Mouse (Mus musculus) central nervous system, embryonic 11.5 days (tissue): ENCODE measurements around the gene Alyref2. TPM values are rescaled to one million over a fixed set of nuclear protein-coding genes. Genes with fewer than 3 reads are reported as not detected.

Source experiments
- polyA plus RNA-seq: library from polyadenylated mRNA; depleted of rRNA; stranded (reverse); fragments of >200 nt; gene quantifications from 2 replicates; pipeline ENCODE4 v1.2.3, GENCODE M21; 2012; rRNA removed

Gene Alyref2
- 9.4 and 11.0 TPM in 2 replicates for polyA plus RNA-seq

GRCm38 (mm10) chr1:171503250-171503591, at the start of gene Alyref2:
Gene Alyref2, plus strand, starts transcription at chr1:171503478.

DNA sequence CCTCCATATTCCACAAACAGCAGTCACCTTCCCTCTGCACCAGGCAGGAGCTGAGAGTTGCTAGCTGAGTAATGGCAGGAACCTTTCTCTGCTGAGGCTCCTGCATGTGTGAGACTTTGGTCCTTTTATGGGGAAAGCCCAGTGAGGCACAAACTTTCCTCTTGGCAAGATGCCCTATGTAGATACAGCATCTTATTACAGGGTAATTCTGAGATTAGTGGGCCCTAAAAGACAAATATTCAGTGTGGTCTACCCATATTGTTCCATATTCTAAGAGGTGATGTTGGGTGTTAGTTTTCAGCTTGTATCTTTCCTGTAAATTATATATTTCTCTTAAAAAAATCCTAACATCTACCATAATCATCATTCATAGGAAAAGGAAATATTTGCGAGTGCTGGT, 31.9 kb downstream of the Alyref2 start, which contains the start of gene Itln1:
Gene Itln1 (minus strand): TSS at position 101 of the 400 bp plus-strand sequence.

Other genes with a start within 250 kb of the Alyref2 start
- gene B4galt3, start 233.2 kb upstream of the Alyref2 start, polyA plus RNA-seq = 47.0 and 62.1 TPM in 2 replicates
- 95.5 and 100.0 TPM in 2 replicates for gene Ppox, start 222.3 kb upstream of the Alyref2 start, polyA plus RNA-seq
- gene Usp21, start 215.5 kb upstream of the Alyref2 start, polyA plus RNA-seq = 96.3 and 99.2 TPM in 2 replicates
- 65.4 and 89.0 TPM in 2 replicates for gene Ufc1, start 208.5 kb upstream of the Alyref2 start, polyA plus RNA-seq
- gene Dedd, start 174.3 kb upstream of the Alyref2 start, polyA plus RNA-seq = 44.7 and 66.6 TPM in 2 replicates
- 36.9 and 48.0 TPM in 2 replicates for gene Nit1, start 157.8 kb upstream of the Alyref2 start, polyA plus RNA-seq
- 141 and 293 TPM in 2 replicates for gene Pfdn2, start 157.8 kb upstream of the Alyref2 start, polyA plus RNA-seq
- 1.9 and 2.2 TPM in 2 replicates for gene Klhdc9, start 142.7 kb upstream of the Alyref2 start, polyA plus RNA-seq
- 0.95 and 1.1 TPM in 2 replicates for gene Nectin4, start 133.4 kb upstream of the Alyref2 start, polyA plus RNA-seq
- gene Arhgap30, start 114.5 kb upstream of the Alyref2 start, polyA plus RNA-seq = 0.92 and 1.7 TPM in 2 replicates
- gene Usf1, start 92.2 kb upstream of the Alyref2 start, polyA plus RNA-seq = 99.5 and 131 TPM in 2 replicates
- 3.7 and 5.0 TPM in 2 replicates for gene Tstd1, start 84.6 kb upstream of the Alyref2 start, polyA plus RNA-seq
- gene F11r, start 65.9 kb upstream of the Alyref2 start, polyA plus RNA-seq = 7.0 and 10.3 TPM in 2 replicates
- not detected in 2 replicates for gene Itln1, start 31.8 kb downstream of the Alyref2 start, polyA plus RNA-seq
- 0.05 TPM in 1 of 2 replicates, not detected in the other for gene Cd244a, start 55.7 kb downstream of the Alyref2 start, polyA plus RNA-seq
- gene Ly9, start 103.9 kb downstream of the Alyref2 start, polyA plus RNA-seq = 0.07 and 0.18 TPM in 2 replicates
- 0.01 TPM in 1 of 2 replicates, not detected in the other for gene Slamf7, start 149.6 kb downstream of the Alyref2 start, polyA plus RNA-seq
- 0.77 and 0.85 TPM in 2 replicates for gene Cd48, start 178.5 kb downstream of the Alyref2 start, polyA plus RNA-seq